Mouse (Mus musculus): ENCODE measurements around the gene Wdr27. TPM values are rescaled to one million over a fixed set of nuclear protein-coding genes. Genes with fewer than 3 reads are reported as not detected.
"Not testable (repeated sequence)": the region's sequence is repeated elsewhere in the genome, so short reads cannot be mapped to it uniquely, and the experiment has no call there.

Wdr27 gene
- polyA plus RNA-seq, 1 experiment from 2014 or later = 11.7 TPM

DNA sequence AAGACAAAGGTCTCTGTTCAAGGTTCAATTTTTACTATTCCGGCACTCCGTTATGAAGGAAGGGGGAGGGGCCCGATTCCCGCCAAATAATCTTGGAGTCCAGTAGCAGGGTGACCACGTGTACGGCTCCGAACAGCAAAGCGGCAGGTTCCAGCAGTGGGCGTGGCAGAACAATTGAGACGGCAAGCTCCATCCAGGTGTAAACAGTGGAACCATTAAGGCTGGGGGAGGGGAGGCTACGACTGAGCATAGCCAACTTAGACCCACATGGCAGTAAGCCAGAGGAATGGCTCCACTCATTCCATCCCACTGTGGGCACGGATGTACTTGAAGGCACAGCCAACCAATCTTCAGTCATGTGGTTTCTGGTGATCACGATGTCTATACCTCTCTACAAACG is 7.7 kb downstream of the Wdr27 start:
- H3K27ac ChIP-seq (ENCODE audit: low read depth, low read length); H3K4me2 ChIP-seq (ENCODE audit: low read length); H3K9ac ChIP-seq (ENCODE audit: low read depth, low read length); H3K27me3 ChIP-seq (replicated peaks; ENCODE audit: control insufficient read depth, insufficient read depth, low read length); H3K9me3 ChIP-seq (ENCODE audit: control insufficient read depth, low read length); H3K36me3 ChIP-seq (ENCODE audit: control insufficient read depth, insufficient read depth, low read length); H3K4me3 ChIP-seq (ENCODE audit: low read length); H3K4me1 ChIP-seq (ENCODE audit: control insufficient read depth, insufficient read depth, low read depth, low read length); ATAC-seq: not testable (repeated sequence)
- 87% methylated on average over 11 of the region's 14 CpGs for WGBS

- Histone ChIP-seq H3K36me3 (ENCODE audit: control insufficient read depth, insufficient read depth, low read length) (no peaks in the 10 kb centered on the region), H3K4me2 (ENCODE audit: low read length) (no peak overlapping the region), H3K4me3 (ENCODE audit: low read length) (no peak overlapping the region), H3K4me1 (ENCODE audit: control insufficient read depth, insufficient read depth, low read depth, low read length) (no peaks in the 10 kb centered on the region), H3K9ac (ENCODE audit: low read depth, low read length) (no peak overlapping the region), H3K27me3 (replicated peaks; ENCODE audit: control insufficient read depth, insufficient read depth, low read length) (no peaks in the 10 kb centered on the region), H3K27ac (ENCODE audit: low read depth, low read length) (no peak overlapping the region), H3K9me3 (ENCODE audit: control insufficient read depth, low read length) (no peaks in the 10 kb centered on the region)
- no peak for ATAC-seq
- 89% methylated on average over 5 of the region's 5 CpGs for WGBS
Measured at GRCm38 (mm10) chr17:14931469-14931868, 11.5 kb downstream of the Wdr27 start.

DNA sequence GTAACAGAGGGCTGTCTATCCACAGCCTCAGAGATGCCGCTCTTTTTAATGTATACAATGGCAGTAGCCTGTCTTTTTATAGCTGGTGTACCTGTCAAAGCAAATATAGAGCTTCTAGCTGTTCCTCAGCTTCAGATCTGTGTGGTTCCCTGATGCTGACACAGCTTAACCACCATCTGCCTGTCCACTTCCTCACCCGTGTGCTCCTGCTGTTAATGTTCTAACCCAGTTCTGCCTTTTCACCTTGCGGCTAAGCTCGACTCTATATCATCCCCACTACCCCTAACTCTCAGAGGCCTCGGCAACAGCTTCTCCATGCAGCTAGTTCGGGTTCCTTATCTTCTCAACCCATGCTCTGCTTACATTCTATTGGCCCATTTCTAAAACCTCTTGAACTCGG is 12.3 kb downstream of the Wdr27 start:
- Histone ChIP-seq H3K36me3 (ENCODE audit: control insufficient read depth, insufficient read depth, low read length) (no peaks in the 10 kb centered on the region), H3K9ac (ENCODE audit: low read depth, low read length) (no peak overlapping the region), H3K4me2 (ENCODE audit: low read length) (no peak overlapping the region), H3K27ac (ENCODE audit: low read depth, low read length) (no peak overlapping the region), H3K4me3 (ENCODE audit: low read length) (no peak overlapping the region), H3K9me3 (ENCODE audit: control insufficient read depth, low read length) (no peaks in the 10 kb centered on the region), H3K4me1 (ENCODE audit: control insufficient read depth, insufficient read depth, low read depth, low read length) (no peaks in the 10 kb centered on the region), H3K27me3 (replicated peaks; ENCODE audit: control insufficient read depth, insufficient read depth, low read length) (no peaks in the 10 kb centered on the region; the same call in 1 of the 2 replicates)
- ATAC-seq = no peak
- WGBS = 81% methylated on average over 7 of the region's 7 CpGs

DNA sequence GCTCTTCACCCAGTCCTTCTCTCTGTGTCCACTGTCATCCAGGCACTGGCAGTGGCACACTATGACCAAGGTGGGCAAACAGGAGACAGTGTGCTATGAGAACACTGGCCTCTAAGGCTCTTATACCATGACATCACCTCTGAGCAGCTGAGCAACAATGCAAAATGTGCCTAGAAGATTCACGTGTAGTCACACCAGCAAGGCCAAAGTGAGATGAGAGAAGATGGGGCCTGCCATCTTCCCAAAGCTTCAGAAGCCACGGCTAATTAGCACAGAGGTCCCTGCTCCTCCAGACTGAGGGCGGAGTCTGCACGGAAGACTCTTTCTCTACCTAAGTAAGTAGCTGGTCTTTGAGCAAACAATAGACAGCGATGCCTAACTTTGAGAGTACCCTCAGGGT is 14.3 kb downstream of the Wdr27 start:
- Histone ChIP-seq H3K9me3 (ENCODE audit: control insufficient read depth, low read length) (no peaks in the 10 kb centered on the region), H3K27ac (ENCODE audit: low read depth, low read length) (no peak overlapping the region), H3K9ac (ENCODE audit: low read depth, low read length) (no peak overlapping the region), H3K36me3 (ENCODE audit: control insufficient read depth, insufficient read depth, low read length) (no peaks in the 10 kb centered on the region), H3K27me3 (replicated peaks; ENCODE audit: control insufficient read depth, insufficient read depth, low read length) (no peaks in the 10 kb centered on the region; the same call in 1 of the 2 replicates), H3K4me1 (ENCODE audit: control insufficient read depth, insufficient read depth, low read depth, low read length) (no peaks in the 10 kb centered on the region), H3K4me3 (ENCODE audit: low read length) (no peak overlapping the region), H3K4me2 (ENCODE audit: low read length) (no peak overlapping the region)
- ATAC-seq = no peak
- 72% methylated on average over 5 of the region's 5 CpGs for WGBS

GRCm38 (mm10) chr17:14927644-14928218 is 15.2 kb downstream of the Wdr27 start:
- H3K27ac ChIP-seq (ENCODE audit: low read depth, low read length) = no peak overlapping the region
- no peak for ATAC-seq
- H3K4me3 ChIP-seq (ENCODE audit: low read length) = no peak overlapping the region
- whole genome bisulfite sequencing = 84% methylated on average over 8 of the region's 8 CpGs
- no peak overlapping the region for H3K4me2 ChIP-seq (ENCODE audit: low read length)
- H3K27me3 ChIP-seq (replicated peaks; ENCODE audit: control insufficient read depth, insufficient read depth, low read length) = no peaks in the 10 kb centered on the region; the same call in 1 of the 2 replicates
- H3K9ac ChIP-seq (ENCODE audit: low read depth, low read length) = no peak overlapping the region
- no peaks in the 10 kb centered on the region for H3K36me3 ChIP-seq (ENCODE audit: control insufficient read depth, insufficient read depth, low read length)
- no peaks in the 10 kb centered on the region for H3K9me3 ChIP-seq (ENCODE audit: control insufficient read depth, low read length)
- H3K4me1 ChIP-seq (ENCODE audit: control insufficient read depth, insufficient read depth, low read depth, low read length) = no peaks in the 10 kb centered on the region

DNA sequence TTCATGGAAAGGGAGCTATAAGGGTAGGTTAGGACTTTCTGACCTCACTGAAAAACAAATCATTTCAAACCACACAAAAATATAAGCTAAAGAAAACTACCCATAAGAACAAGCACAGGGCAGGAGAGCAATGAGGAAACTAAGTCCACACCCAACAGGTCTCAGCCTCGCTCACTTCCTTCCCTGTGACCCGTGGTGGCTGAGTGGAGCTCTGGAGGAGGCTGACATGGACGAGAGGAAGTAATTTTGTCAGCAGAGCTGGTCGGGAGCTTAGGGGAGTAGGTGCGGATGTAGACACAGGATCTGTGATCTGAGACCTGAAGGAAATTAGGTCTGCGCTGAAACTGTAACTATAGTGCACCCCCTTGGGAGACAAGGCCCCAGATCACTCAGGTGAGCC is 21.4 kb downstream of the Wdr27 start:
- no peak overlapping the region for H3K9ac ChIP-seq (ENCODE audit: low read depth, low read length)
- H3K4me2 ChIP-seq (ENCODE audit: low read length) = no peak overlapping the region
- ATAC-seq = no peak
- WGBS = 74% methylated on average over 6 of the region's 6 CpGs
- no peaks in the 10 kb centered on the region for H3K36me3 ChIP-seq (ENCODE audit: control insufficient read depth, insufficient read depth, low read length)
- H3K9me3 ChIP-seq (ENCODE audit: control insufficient read depth, low read length) = no peaks in the 10 kb centered on the region
- no peak overlapping the region for H3K27ac ChIP-seq (ENCODE audit: low read depth, low read length)
- H3K27me3 ChIP-seq (replicated peaks; ENCODE audit: control insufficient read depth, insufficient read depth, low read length) = no peaks in the 10 kb centered on the region; the same call in 1 of the 2 replicates
- no peaks in the 10 kb centered on the region for H3K4me1 ChIP-seq (ENCODE audit: control insufficient read depth, insufficient read depth, low read depth, low read length)
- H3K4me3 ChIP-seq (ENCODE audit: low read length) = no peak overlapping the region

GRCm38 (mm10) chr17:14917866-14918265 is 25.1 kb downstream of the Wdr27 start:
- Histone ChIP-seq H3K4me2 (ENCODE audit: low read length) (no peak overlapping the region), H3K36me3 (ENCODE audit: control insufficient read depth, insufficient read depth, low read length) (no peaks in the 10 kb centered on the region), H3K9me3 (ENCODE audit: control insufficient read depth, low read length) (no peaks in the 10 kb centered on the region), H3K27me3 (replicated peaks; ENCODE audit: control insufficient read depth, insufficient read depth, low read length) (no peaks in the 10 kb centered on the region), H3K27ac (ENCODE audit: low read depth, low read length) (no peak overlapping the region), H3K9ac (ENCODE audit: low read depth, low read length) (no peak overlapping the region), H3K4me1 (ENCODE audit: control insufficient read depth, insufficient read depth, low read depth, low read length) (no peaks in the 10 kb centered on the region), H3K4me3 (ENCODE audit: low read length) (no peak overlapping the region)
- no peak for ATAC-seq
- 91% methylated on average over 8 of the region's 8 CpGs for WGBS

DNA sequence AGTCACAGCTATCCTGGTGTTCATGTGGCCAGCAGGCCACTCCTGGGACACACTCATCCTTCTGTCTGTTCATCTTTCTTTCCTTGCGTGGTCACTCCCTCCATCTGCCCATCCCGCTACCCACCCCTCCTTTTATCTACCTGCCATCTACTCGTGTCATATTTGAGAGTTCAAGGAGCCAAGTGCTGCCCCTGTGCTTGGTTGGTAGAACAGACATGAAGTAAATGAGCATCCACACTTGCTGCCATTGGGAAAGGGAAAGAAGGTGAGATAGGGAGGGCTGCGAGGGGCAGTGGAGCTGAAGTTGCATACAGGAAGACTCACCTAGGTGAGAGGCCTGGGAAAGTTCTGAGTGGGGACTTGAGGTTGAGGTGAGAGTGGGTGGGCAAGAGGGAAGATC is 28.6 kb downstream of the Wdr27 start:
- H3K27ac ChIP-seq (ENCODE audit: low read depth, low read length) = no peak overlapping the region
- no peak overlapping the region for H3K9ac ChIP-seq (ENCODE audit: low read depth, low read length)
- 92% methylated on average over 4 of the region's 4 CpGs for WGBS
- H3K36me3 ChIP-seq (ENCODE audit: control insufficient read depth, insufficient read depth, low read length) = no peaks in the 10 kb centered on the region
- ATAC-seq = no peak
- no peaks in the 10 kb centered on the region for H3K27me3 ChIP-seq (replicated peaks; ENCODE audit: control insufficient read depth, insufficient read depth, low read length)
- no peak overlapping the region for H3K4me2 ChIP-seq (ENCODE audit: low read length)
- no peak overlapping the region for H3K4me3 ChIP-seq (ENCODE audit: low read length)
- H3K4me1 ChIP-seq (ENCODE audit: control insufficient read depth, insufficient read depth, low read depth, low read length) = no peaks in the 10 kb centered on the region
- H3K9me3 ChIP-seq (ENCODE audit: control insufficient read depth, low read length) = no peaks in the 10 kb centered on the region

DNA sequence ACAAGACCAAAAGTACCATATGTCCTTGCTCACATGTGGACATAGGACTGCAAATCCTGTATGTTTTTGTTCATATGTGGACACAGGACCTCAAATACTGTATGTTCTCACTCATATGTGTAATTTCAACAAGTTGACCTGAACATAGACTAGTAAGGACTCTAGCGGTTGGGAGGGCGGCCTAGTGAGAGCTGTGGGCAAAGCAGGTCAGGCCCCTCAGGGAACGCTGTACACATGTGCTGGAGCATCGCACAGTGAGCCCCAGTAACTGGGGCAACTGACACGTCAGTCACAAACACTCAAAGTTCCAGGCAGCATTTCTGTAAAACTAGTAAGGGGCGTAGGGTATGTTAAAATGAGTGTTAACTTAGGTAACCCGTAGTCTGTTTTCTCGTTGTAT is 30.0 kb downstream of the Wdr27 start:
- H3K4me3 ChIP-seq (ENCODE audit: low read length) = no peak overlapping the region
- H3K27me3 ChIP-seq (replicated peaks; ENCODE audit: control insufficient read depth, insufficient read depth, low read length) = no peaks in the 10 kb centered on the region
- H3K4me2 ChIP-seq (ENCODE audit: low read length) = no peak overlapping the region
- no peaks in the 10 kb centered on the region for H3K36me3 ChIP-seq (ENCODE audit: control insufficient read depth, insufficient read depth, low read length)
- 86% methylated on average over 8 of the region's 8 CpGs for WGBS
- ATAC-seq = no peak
- no peak overlapping the region for H3K27ac ChIP-seq (ENCODE audit: low read depth, low read length)
- H3K9me3 ChIP-seq (ENCODE audit: control insufficient read depth, low read length) = no peaks in the 10 kb centered on the region
- H3K9ac ChIP-seq (ENCODE audit: low read depth, low read length) = no peak overlapping the region
- no peaks in the 10 kb centered on the region for H3K4me1 ChIP-seq (ENCODE audit: control insufficient read depth, insufficient read depth, low read depth, low read length)

DNA sequence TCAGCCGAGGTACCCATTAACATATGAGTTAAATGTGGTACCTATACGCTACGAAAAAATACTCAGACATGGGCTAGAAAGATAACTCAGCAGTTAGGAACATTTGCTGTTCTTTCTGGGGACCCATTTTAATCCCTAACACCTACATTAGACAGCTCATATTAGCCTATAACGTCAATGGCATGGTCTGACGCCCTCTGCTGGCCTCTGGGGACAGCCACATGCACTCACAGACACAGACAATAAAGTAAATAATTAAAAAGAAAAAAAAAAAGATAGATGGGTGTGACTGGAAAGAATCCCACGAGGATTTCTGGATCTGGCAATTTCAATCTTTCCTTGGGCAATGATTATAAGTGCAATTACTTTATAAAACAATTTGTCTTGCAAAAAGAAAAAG is 30.5 kb downstream of the Wdr27 start:
- Histone ChIP-seq H3K9ac (ENCODE audit: low read depth, low read length) (no peak overlapping the region), H3K27me3 (replicated peaks; ENCODE audit: control insufficient read depth, insufficient read depth, low read length) (no peaks in the 10 kb centered on the region), H3K36me3 (ENCODE audit: control insufficient read depth, insufficient read depth, low read length) (no peaks in the 10 kb centered on the region), H3K4me2 (ENCODE audit: low read length) (no peak overlapping the region), H3K4me3 (ENCODE audit: low read length) (no peak overlapping the region), H3K9me3 (ENCODE audit: control insufficient read depth, low read length) (no peaks in the 10 kb centered on the region), H3K4me1 (ENCODE audit: control insufficient read depth, insufficient read depth, low read depth, low read length) (no peaks in the 10 kb centered on the region), H3K27ac (ENCODE audit: low read depth, low read length) (no peak overlapping the region)
- no peak for ATAC-seq
- WGBS = 46% methylated on average over 6 of the region's 6 CpGs

Data from hindbrain, embryonic 16.5 days (tissue).